Mouse (Mus musculus): ENCODE measurements around the gene Hist1h1d. TPM values are rescaled to one million over a fixed set of nuclear protein-coding genes. Genes with fewer than 3 reads are reported as not detected.
"Not testable (repeated sequence)": the region's sequence is repeated elsewhere in the genome, so short reads cannot be mapped to it uniquely, and the experiment has no call there.

The Hist1h1d gene
- total RNA-seq, 2 experiments from 2014 or later: 2.2 to 2.3 TPM

GRCm38 (mm10) chr13:23542225-23542980 is 10.7 kb upstream of the Hist1h1d start:
- DNase-seq; intact Hi-C loops (cut with DNase I): not testable (repeated sequence)

GRCm38 (mm10) chr13:23542999-23543607 is 10.0 kb upstream of the Hist1h1d start, which contains the start of gene Hist1h2bh:
Hist1h2bh (minus strand) TSS chr13:23543392.
- intact Hi-C loops (cut with DNase I): not testable (repeated sequence)
- DNase-seq: peak; percentile 44 to 68

- DNase-seq: peak; percentile 65 to 80
- intact Hi-C loops (cut with DNase I): no loop called here
These were observed 8.9 kb upstream of the Hist1h1d start, which contains the start of gene Hist1h3f for GRCm38 (mm10) chr13:23543965-23544786. Hist1h3f (plus strand) TSS chr13:23544052.

GRCm38 (mm10) chr13:23544787-23545120 is 8.3 kb upstream of the Hist1h1d start:
- DNase-seq; intact Hi-C loops (cut with DNase I): not testable (repeated sequence)

GRCm38 (mm10) chr13:23546694-23547093 is 6.4 kb upstream of the Hist1h1d start:
- intact Hi-C loops (cut with DNase I): no loop called here
- DNase-seq: no peak

- no peak for DNase-seq
- intact Hi-C loops (cut with DNase I): loop anchor here (2.0 kb wide), 1 partner anchor 18 kb away; no protein-coding TSS in a partner anchor
These were observed 2.3 kb upstream of the Hist1h1d start for GRCm38 (mm10) chr13:23550761-23551145.

- intact Hi-C loops (cut with DNase I): loop anchor here (2.0 kb wide), 1 partner anchor 18 kb away; no protein-coding TSS in a partner anchor
- DNase-seq: peak; percentile 75 to 76
These were observed 1.8 kb upstream of the Hist1h1d start, which contains the start of gene Hist1h4f for GRCm38 (mm10) chr13:23551146-23551834. Hist1h4f (minus strand) TSS chr13:23551648.

GRCm38 (mm10) chr13:23551931-23552914 is 839 bp upstream of the Hist1h1d start:
- DNase-seq: no peak
- intact Hi-C loops (cut with DNase I): loop anchor here (2.0 kb wide), 1 partner anchor 17 kb away; no protein-coding TSS in a partner anchor

GRCm38 (mm10) chr13:23554393-23554792 is 1.3 kb downstream of the Hist1h1d start:
- intact Hi-C loops (cut with DNase I): no loop called here
- no peak for DNase-seq

- DNase-seq: peak; percentile 67 to 69
- intact Hi-C loops (cut with DNase I): no loop called here
These were observed 2.1 kb downstream of the Hist1h1d start for GRCm38 (mm10) chr13:23554925-23555838.

GRCm38 (mm10) chr13:23555839-23556416 is 2.9 kb downstream of the Hist1h1d start:
- intact Hi-C loops (cut with DNase I): no loop called here
- DNase-seq: peak; percentile 52 to 70

GRCm38 (mm10) chr13:23556906-23557305 is 3.8 kb downstream of the Hist1h1d start:
- DNase-seq: no peak
- intact Hi-C loops (cut with DNase I): no loop called here

GRCm38 (mm10) chr13:23560699-23561098 is 7.6 kb downstream of the Hist1h1d start:
- DNase-seq; intact Hi-C loops (cut with DNase I): not testable (repeated sequence)

- intact Hi-C loops (cut with DNase I); DNase-seq: not testable (repeated sequence)
These were observed 8.4 kb downstream of the Hist1h1d start for GRCm38 (mm10) chr13:23561531-23561882.

GRCm38 (mm10) chr13:23561883-23562659 is 9.0 kb downstream of the Hist1h1d start, which contains the start of gene Hist1h3e:
Hist1h3e (minus strand) TSS chr13:23562369.
- intact Hi-C loops (cut with DNase I): not testable (repeated sequence)
- peak; percentile 89 to 92 for DNase-seq

GRCm38 (mm10) chr13:23562699-23563462 is 9.8 kb downstream of the Hist1h1d start:
- DNase-seq: peak in 1 of 2 experiments; percentile 38
- intact Hi-C loops (cut with DNase I): no loop called here

Data from heart, postnatal 36 days (tissue).